Mouse (Mus musculus): ENCODE measurements around the gene Efemp2.

GRCm38 (mm10) chr19:5484496-5484895 is 10.7 kb downstream of the Efemp2 start:
- TF ChIP-seq POLR2A (IDR thresholded peaks at IDR 0.05; ENCODE audit: borderline replicate concordance, extremely low read depth, low read depth, low read length), result no peak
- TF ChIP-seq CTCF (IDR thresholded peaks at IDR 0.05; ENCODE audit: insufficient read depth, low read length), result no peak
